Mouse (Mus musculus) brain, adult 2 months (tissue): ENCODE measurements at regions not wholly inside any gene's neighbourhood (a gene's known extent, or its start where the extent isn't known, plus 50 kb on each side); places are given as distances from the start of the nearest gene placed in this dataset.

Experiments
- DNase-seq: peaks from one replicate; pipeline ENCODE4 v3.0.0; 2011; ENCODE audit warnings: low read depth, low spot score

DNA sequence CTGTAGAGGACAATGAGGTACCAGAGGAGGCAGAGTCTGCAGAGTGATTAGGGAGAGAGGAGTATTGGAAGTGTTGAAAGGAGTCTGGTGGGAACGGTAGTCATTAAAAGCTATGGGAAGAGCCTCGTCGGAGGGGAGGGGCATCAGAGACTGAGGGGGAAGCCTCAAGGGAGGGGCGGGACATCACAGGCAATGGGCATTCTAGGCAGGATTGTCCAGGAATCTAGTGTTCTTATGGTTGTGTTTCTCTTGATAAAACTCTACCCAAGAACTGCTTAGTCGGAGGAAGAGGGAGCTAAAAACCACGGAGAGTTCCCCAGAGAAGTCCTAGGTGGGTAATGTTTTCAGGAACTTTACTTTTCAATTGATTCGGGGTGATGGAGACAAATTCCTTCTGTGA lies 90.2 kb downstream of the Sec23ip start:
- no peak for DNase-seq

GRCm38 (mm10) chr7:128836435-128836834 lies 91.7 kb downstream of the Sec23ip start:
- no peak for DNase-seq

GRCm38 (mm10) chr7:128842561-128842960 lies 97.8 kb downstream of the Sec23ip start:
- DNase-seq = no peak

DNA sequence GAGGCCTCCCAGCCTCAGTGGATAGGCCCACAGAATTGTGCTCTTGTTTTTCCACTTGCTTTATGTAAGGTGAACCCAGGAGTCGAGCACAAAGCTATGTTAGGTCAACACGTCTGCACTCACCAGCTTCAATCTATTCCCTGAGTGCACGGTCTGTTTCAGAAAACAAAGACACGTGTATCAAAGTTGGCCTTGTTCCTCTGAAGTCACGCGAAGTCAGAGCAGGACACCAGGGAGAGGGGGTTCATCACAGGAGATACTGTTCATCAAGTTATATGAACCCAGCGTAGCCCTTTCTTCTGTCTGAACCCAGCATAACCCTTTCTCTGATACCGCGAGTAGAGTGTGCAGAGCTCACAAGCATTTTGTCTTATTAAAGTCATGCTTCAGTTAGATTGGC lies 98.8 kb downstream of the Sec23ip start:
- DNase-seq = no peak

DNA sequence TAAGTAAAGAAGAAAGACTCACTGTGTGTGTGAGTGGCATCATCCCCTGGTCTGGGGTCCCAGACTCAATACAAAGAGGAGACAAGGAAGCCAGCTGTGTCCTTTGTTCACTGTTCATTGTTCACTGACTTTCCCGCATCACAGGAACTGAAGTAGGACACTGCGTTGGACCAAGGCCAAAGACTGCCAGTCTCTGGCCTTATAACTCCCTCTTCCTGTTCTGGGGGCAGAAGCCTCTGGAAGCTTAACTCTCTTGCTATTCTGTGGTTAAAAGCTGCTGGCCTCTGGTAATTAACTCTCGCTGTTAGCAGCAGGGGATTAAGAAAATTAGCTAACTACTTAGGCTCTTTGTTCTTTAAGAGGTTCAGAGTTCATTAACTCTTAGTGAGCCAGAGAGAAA lies 104.5 kb downstream of the Sec23ip start:
- DNase-seq = no peak

DNA sequence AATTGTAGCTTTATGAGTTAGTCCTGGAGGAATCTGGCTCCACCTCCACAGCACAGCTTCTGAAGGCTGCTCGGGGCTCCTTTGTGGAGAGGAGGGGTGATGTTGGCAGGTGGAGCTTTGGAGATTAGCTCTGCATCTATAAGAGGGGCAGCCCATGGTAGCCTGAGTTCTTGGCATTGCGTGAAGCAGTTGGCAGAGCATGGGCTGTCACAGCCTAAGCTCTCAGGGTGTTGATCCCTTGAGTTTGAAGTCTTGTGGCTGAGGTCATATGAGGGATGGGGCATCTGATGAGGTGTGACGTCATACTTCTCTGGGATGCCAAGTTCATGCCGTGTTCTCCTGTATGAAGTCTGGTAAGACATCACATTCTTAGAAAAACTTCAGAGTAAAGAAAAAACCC lies 109.5 kb downstream of the Sec23ip start:
- no peak for DNase-seq

DNA sequence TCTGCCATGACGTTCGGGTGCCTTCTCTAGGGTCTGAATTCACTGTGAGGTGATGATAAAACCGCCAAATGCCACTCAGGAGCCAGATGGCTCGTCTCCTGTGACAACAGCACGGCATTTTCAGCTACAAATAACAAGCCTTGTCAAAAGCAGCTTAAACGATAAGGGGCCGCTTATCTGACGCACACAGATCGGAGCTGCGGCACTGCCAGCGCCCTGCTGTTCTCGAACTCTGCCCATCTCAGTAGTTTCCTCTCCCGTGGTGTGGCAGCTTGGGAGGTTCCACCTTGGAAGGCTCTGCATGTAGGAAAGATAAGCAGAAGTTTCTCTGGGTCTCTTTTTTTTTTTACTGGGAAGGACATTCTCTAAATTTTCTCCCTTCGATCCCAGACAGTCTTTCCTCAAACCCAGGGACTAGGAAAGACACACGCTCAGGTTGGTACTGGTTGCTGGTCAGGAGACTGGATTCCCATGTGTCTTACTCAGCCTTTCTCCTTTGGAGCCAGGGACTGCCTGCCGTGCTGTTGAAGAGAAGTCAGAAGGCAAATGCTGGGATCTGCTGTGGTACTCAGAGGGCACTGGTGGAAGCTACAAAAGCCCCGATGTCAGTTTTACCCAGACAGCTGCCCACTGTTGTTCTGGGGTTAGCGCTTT lies 110.1 kb downstream of the Sec23ip start:
- DNase-seq = peak; percentile 13

DNA sequence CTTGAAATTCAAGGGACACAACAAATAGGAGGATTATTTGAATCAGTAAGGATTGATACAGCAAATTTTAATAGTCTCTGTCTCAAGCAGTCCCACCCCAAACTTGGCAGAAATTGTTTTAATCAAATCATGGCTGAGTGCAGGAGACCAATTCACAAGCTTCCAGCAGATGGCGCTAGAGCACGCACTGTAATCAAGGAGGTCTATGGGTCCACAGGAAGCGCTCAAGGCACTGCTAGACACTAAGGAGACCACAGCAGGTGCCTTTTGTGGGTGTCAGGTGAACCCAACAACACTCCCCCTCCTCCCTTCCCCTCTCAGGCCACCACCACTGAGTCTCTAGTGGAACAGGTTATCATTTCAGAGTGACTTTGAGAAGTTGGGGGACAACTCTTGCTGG lies 115.4 kb downstream of the Sec23ip start:
- peak; percentile 79 for DNase-seq

DNA sequence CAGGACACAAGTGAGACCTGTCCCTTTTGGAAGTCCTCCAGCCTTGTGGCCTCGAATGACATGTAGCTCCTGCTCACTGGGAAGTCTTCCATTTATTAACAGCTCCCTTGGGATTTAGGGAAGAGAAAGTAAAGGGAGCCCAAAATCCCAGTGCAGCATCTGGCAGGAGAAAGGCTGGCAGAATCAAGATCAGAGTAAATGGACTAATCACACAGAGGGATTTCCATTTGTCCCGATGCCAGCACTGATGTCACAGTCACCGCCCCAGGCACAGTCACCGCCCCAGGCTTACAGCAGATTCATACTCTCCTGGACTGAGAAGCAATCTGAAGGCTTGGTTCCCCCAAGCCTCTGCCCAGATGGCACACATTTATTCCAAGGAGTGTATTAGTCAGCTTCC lies 116.0 kb downstream of the Sec23ip start:
- peak; percentile 31 for DNase-seq

- DNase-seq = no peak
These were observed 116.6 kb downstream of the Sec23ip start for GRCm38 (mm10) chr7:128861376-128861775.

- DNase-seq = no peak
These were observed 124.1 kb downstream of the Sec23ip start for GRCm38 (mm10) chr7:128868799-128869198.

DNA sequence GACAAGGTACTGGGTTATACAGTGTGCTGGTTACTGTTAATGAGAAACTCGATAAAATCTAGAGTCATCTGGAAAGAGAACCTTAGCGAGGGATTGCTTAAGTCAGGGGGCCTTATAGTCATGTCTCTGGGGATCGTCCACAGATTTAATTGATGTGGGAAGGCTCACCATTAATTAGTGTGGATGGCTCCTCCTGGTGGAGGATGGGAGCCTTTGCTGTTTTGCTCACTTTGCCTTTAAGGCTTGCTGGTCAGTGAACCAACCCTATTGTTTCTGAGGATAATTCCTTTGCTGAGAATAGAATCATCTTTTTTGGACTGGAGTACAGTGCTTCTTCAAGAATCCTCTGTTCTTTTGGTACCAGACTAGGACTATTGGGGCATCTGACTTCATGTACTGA lies 139.3 kb downstream of the Sec23ip start:
- DNase-seq = no peak

DNA sequence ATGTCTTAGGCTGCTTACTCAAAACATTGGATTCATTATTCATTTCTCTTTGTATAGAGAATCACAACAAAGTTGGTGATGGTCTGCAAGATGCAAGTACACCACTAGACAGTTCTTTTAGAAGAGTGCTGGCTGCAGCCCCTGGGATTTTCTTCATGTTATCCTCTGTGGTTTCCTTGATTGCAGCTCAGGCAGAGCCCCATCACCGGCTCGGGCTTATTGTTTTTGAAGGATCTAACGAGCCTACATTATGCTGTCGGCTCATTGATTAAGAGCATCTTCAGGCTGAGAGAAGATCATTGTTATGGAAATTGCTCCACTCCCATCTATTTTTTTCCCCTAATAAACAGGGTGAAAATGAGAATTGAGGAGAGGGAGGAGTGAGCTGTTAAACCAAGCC lies 140.8 kb downstream of the Sec23ip start:
- no peak for DNase-seq

DNA sequence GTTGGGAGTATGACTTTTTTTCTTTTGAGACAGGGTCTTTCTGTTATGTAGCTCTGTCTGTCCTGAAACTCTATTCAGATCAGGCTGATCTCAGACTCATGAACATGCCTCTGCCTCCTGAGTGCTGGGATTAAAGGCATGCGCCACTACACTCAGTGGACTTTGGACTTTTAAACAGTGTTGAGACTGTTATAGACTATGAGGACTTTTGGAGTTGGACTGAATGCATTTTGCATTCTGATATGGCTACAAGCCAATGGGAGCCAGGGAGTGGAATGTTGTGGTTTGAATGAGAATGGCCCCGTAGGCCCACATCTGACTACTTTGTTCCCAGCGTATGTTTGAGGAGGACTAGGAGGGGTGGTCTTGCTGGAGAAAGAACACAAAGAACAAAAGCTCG lies 165.4 kb downstream of the Sec23ip start:
- no peak for DNase-seq

- no peak for DNase-seq
These were observed 193.4 kb downstream of the Sec23ip start for GRCm38 (mm10) chr7:128937976-128938730.

- no peak for DNase-seq
These were observed 215.8 kb downstream of the Sec23ip start for GRCm38 (mm10) chr7:128960575-128960974.

GRCm38 (mm10) chr7:128979904-128980303 lies 235.2 kb downstream of the Sec23ip start:
- no peak for DNase-seq

GRCm38 (mm10) chr7:128980827-128981226 lies 236.1 kb downstream of the Sec23ip start:
- DNase-seq = peak; percentile 7

DNA sequence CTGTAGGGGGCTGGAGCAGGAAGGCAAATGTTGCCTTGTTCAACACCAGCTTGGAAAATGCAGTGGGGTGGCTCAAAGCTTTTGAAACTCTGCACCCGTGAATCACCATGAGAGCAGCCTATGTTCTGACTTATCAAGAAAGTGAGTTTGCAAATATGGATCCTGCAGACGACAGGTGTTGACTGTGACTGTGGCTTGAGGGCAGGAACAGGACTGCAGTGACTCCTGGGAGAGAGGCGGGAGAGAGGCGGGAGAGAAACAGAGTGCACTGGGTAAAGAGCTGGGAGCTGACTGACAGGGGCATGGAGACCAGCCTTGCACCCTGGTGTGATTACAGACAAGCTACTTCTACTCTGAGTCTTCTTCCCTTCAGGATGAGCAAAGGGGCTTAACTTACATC lies 254.0 kb downstream of the Sec23ip start:
- no peak for DNase-seq

- DNase-seq = peak; percentile 62
These were observed 254.4 kb upstream of the Plpp4 start for GRCm38 (mm10) chr7:129002419-129002818.

DNA sequence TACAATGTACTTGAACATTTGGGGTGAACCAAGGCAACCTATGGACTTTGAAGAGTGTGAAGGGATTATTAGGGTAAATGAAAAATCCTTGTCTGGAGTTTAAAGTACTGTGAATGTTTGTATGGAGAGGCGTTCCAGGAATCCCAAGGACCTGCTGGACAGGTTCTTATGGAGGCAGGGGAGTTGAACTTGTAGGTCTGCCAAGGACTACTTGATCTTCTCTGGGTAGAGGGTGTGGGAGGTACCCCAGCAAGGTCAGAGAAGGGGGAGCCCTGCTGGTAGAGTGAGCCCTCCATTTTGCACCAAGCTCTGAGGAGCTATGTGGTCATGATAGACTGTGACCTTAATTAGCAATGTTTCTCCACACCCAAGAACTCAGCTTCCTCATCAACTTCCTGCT lies 253.7 kb upstream of the Plpp4 start:
- no peak for DNase-seq

GRCm38 (mm10) chr7:129016353-129016752 lies 240.5 kb upstream of the Plpp4 start:
- DNase-seq = no peak

- DNase-seq = no peak
These were observed 229.7 kb upstream of the Plpp4 start for GRCm38 (mm10) chr7:129027116-129027515.
